ENCODE assay signal across 18 mouse cellular contexts in the genomic region with DNA sequence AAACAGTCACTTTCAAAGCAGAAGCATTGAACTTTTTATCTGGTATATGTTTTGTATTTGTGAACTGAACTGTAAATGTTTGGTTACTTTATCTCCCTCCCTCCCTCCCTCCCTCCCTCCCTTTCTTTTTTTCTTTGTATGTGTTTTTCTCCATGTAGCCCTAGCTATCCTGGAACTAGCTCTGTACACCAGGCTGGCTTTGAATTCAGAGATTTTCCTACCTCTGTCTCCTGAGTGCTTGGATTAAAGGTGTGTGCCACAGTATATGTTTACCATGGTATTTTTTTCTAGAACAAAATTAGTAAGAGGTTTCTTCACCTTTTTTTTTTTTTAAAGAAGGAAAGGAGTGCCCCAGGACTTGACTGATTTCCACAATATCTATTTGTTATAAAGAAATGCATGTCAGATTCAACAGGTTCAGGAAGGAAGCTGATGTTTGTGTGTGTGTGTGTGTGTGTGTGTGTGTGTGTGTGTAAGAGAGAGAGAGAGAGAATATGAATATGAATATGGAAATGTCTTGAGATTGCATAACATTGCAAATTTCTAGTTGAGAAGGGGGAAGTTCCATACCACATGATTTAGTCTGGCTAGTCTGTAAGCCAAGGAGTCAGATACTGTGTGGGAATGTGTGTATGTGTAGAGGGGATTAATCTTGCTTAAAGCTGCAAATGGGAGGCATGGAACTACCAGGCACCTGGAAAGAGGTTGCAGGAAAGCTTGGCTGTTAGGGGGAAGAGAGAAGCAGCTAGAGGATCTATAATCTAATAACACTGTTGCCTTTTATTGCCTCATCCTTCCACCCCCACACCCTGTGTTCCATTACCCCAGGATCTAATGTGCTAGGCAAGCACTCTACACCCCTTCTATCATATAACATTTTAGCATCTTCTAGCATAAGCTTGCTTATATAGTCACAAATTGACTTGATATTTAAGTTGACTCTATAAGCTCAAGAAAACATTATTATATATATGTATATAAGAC. TPM values are rescaled to one million over a fixed set of nuclear protein-coding genes. Genes with fewer than 3 reads are reported as not detected.
DNase-seq lines count a peak whose midpoint lies in the region; ATAC-seq and TF ChIP-seq lines count a peak whose summit lies in the region.
"Had no signal": no experiment of that assay in that cellular context is flagged by ENCODE, and none has a peak within 500 bp of the region (broad histone marks: within the 10 kb centered on the region; RNA-seq: fewer than 3 reads in every experiment).

No protein-coding gene starts in this region.

- no peak for ATAC-seq in midbrain, embryonic 11.5 days (ENCODE audit: low FRiP score)
- ATAC-seq in midbrain, embryonic 16.5 days: no peak
- ATAC-seq in megakaryocyte progenitor cell, adult 5-6 weeks (replicated peaks; ENCODE audit: poor library complexity): peak; percentile 91
- no peak for ATAC-seq in intestine, postnatal 0 days
- ATAC-seq: intestine, embryonic 16.5 days had no signal

- no peak for TF ChIP-seq CTCF in intestine, postnatal 0 days (IDR thresholded peaks at IDR 0.05; ENCODE audit: low read depth)

- no peaks in the 10 kb centered on the region for H3K27me3 ChIP-seq in midbrain, embryonic 11.5 days (ENCODE audit: control insufficient read depth, insufficient read depth, low read length)
- no peaks in the 10 kb centered on the region for H3K27me3 ChIP-seq in midbrain, embryonic 16.5 days (ENCODE audit: control insufficient read depth, insufficient read depth, low read depth, low read length)
- H3K27me3 ChIP-seq in forebrain, embryonic 10.5 days (ENCODE audit: poor library complexity, severe bottlenecking): no peaks in the 10 kb centered on the region
- no peaks in the 10 kb centered on the region for H3K27me3 ChIP-seq in intestine, postnatal 0 days (replicated peaks; ENCODE audit: control insufficient read depth, insufficient read depth, low read length)
- H3K27me3 ChIP-seq: embryonic facial prominence, embryonic 15.5 days; forebrain, embryonic 12.5 days had no signal

- H3K9me3 ChIP-seq in midbrain, embryonic 11.5 days (ENCODE audit: control insufficient read depth, low read length): no peaks in the 10 kb centered on the region
- no peaks in the 10 kb centered on the region for H3K9me3 ChIP-seq in midbrain, embryonic 16.5 days (replicated peaks; ENCODE audit: control insufficient read depth, low read length, poor library complexity, severe bottlenecking)
- no peaks in the 10 kb centered on the region for H3K9me3 ChIP-seq in forebrain, embryonic 10.5 days
- no peaks in the 10 kb centered on the region for H3K9me3 ChIP-seq in intestine, postnatal 0 days (ENCODE audit: control insufficient read depth)
- H3K9me3 ChIP-seq: embryonic facial prominence, embryonic 15.5 days; forebrain, embryonic 12.5 days; hindbrain, embryonic 10.5 days; limb, embryonic 10.5 days had no signal

- peak; percentile 60 for DNase-seq in midbrain, embryonic 11.5 days (ENCODE audit: low spot score, missing footprints)
- no peak for DNase-seq in adipocyte (ENCODE audit: low spot score)
- DNase-seq in forebrain, embryonic 10.5 days (ENCODE audit: extremely low spot score, low spot score): no peak
- DNase-seq: cerebellum, adult 2 months; kidney, postnatal 36 days; right cerebral cortex, adult 18-20 months; spleen, adult 18-20 months; thymus, postnatal 36 days had no signal

- H3K4me3 ChIP-seq in midbrain, embryonic 11.5 days (ENCODE audit: low read depth, low read length): no peak overlapping the region
- no peak overlapping the region for H3K4me3 ChIP-seq in midbrain, embryonic 16.5 days (ENCODE audit: low read depth, low read length)
- no peak overlapping the region for H3K4me3 ChIP-seq in brown adipose tissue, adult 24 weeks (ENCODE audit: insufficient read depth, low read depth, low read length)
- H3K4me3 ChIP-seq in forebrain, embryonic 10.5 days: no peak overlapping the region
- no peak overlapping the region for H3K4me3 ChIP-seq in intestine, postnatal 0 days (ENCODE audit: low read depth, low read length)
- H3K4me3 ChIP-seq: embryonic facial prominence, embryonic 15.5 days; forebrain, embryonic 12.5 days; hindbrain, embryonic 10.5 days; limb, embryonic 10.5 days had no signal

- no peak overlapping the region for H3K27ac ChIP-seq in midbrain, embryonic 11.5 days (ENCODE audit: low read depth, low read length)
- no peak overlapping the region for H3K27ac ChIP-seq in midbrain, embryonic 16.5 days (ENCODE audit: low read length)
- H3K27ac ChIP-seq in brown adipose tissue, adult 24 weeks (replicated peaks; ENCODE audit: low read depth, low read length): 0 out of 2 replicates have a peak overlapping the region, but pooled peaks have one; percentile 2
- no peak overlapping the region for H3K27ac ChIP-seq in forebrain, embryonic 10.5 days
- H3K27ac ChIP-seq in intestine, postnatal 0 days (ENCODE audit: low read depth, low read length): no peak overlapping the region
- H3K27ac ChIP-seq: embryonic facial prominence, embryonic 15.5 days; forebrain, embryonic 12.5 days; hindbrain, embryonic 10.5 days; limb, embryonic 10.5 days; liver, embryonic 14.5 days had no signal

- H3K4me2 ChIP-seq in midbrain, embryonic 11.5 days: no peak overlapping the region
- no peak overlapping the region for H3K4me2 ChIP-seq in midbrain, embryonic 16.5 days (ENCODE audit: low read length)
- no peak overlapping the region for H3K4me2 ChIP-seq in intestine, postnatal 0 days (replicated peaks; ENCODE audit: low read depth)
- H3K4me2 ChIP-seq: embryonic facial prominence, embryonic 15.5 days; forebrain, embryonic 12.5 days had no signal

- peaks cover 6% of the 10 kb centered on the region; the same call in 1 of the 2 replicates for H3K36me3 ChIP-seq in midbrain, embryonic 11.5 days (ENCODE audit: control insufficient read depth, insufficient read depth, low read length)
- peaks cover 7% of the 10 kb centered on the region; the same call in 1 of the 2 replicates for H3K36me3 ChIP-seq in midbrain, embryonic 16.5 days (ENCODE audit: control insufficient read depth, insufficient read depth, low read length)
- peaks cover 55% of the 10 kb centered on the region for H3K36me3 ChIP-seq in forebrain, embryonic 10.5 days (replicated peaks)
- peaks cover 19% of the 10 kb centered on the region; the same call in 1 of the 2 replicates for H3K36me3 ChIP-seq in intestine, postnatal 0 days (ENCODE audit: control insufficient read depth, insufficient read depth)

- 0 out of 2 replicates have a peak, but pooled peaks cover under 1% of the 10 kb centered on the region for H3K4me1 ChIP-seq in midbrain, embryonic 11.5 days (ENCODE audit: control insufficient read depth, insufficient read depth, low read length)
- H3K4me1 ChIP-seq in midbrain, embryonic 16.5 days (ENCODE audit: control insufficient read depth, insufficient read depth, low read length): no peaks in the 10 kb centered on the region; the same call in 1 of the 2 replicates
- peaks cover 3% of the 10 kb centered on the region for H3K4me1 ChIP-seq in brown adipose tissue, adult 24 weeks (ENCODE audit: control insufficient read depth, insufficient read depth, insufficient read length, low read length)
- H3K4me1 ChIP-seq in forebrain, embryonic 10.5 days: peaks cover 15% of the 10 kb centered on the region
- no peaks in the 10 kb centered on the region for H3K4me1 ChIP-seq in intestine, postnatal 0 days (replicated peaks; ENCODE audit: control insufficient read depth, insufficient read depth, low read length)
- H3K4me1 ChIP-seq: embryonic facial prominence, embryonic 15.5 days; forebrain, embryonic 12.5 days; hindbrain, embryonic 10.5 days; limb, embryonic 10.5 days had no signal

- H3K9ac ChIP-seq in midbrain, embryonic 11.5 days (ENCODE audit: low read length): no peak overlapping the region
- no peak overlapping the region for H3K9ac ChIP-seq in midbrain, embryonic 16.5 days (ENCODE audit: low read depth, low read length)
- H3K9ac ChIP-seq in intestine, postnatal 0 days (ENCODE audit: low read depth, low read length): no peak overlapping the region
- H3K9ac ChIP-seq: embryonic facial prominence, embryonic 15.5 days; forebrain, embryonic 12.5 days; liver, embryonic 14.5 days had no signal

RNA-seq across cellular contexts. Expression of gene Herc1, which starts 24.5 kb away (rescaled TPM):
- polyA plus RNA-seq in midbrain, embryonic 11.5 days (2014; fragmentation: Nextera tagmentation; extraction: Ambion mirVana): 34.8 and 37.0 TPM in 2 replicates
- polyA plus RNA-seq in midbrain, embryonic 16.5 days (2015; fragmentation: Nextera tagmentation; extraction: Ambion mirVana): 46.8 and 53.2 TPM in 2 replicates
- 11.6 and 15.5 TPM in 2 replicates for polyA plus RNA-seq in brown adipose tissue, adult 24 weeks (2012; ENCODE audit: insufficient read depth, insufficient read length, missing spikeins)
- 33.4 and 39.9 TPM in 2 replicates for total RNA-seq in megakaryocyte progenitor cell, adult 5-6 weeks (2015)
- total RNA-seq in megakaryocyte progenitor cell, adult 5-6 weeks (2017): 41.7 and 60.1 TPM in 2 replicates
- 29.2 and 31.6 TPM in 2 replicates for polyA plus RNA-seq in forebrain, embryonic 10.5 days (2016; fragmentation: Nextera tagmentation; extraction: Ambion mirVana)
- polyA plus RNA-seq in intestine, postnatal 0 days (2015; fragmentation: Nextera tagmentation; extraction: Ambion mirVana): 7.2 and 10.2 TPM in 2 replicates
